Mouse (Mus musculus): ENCODE results near the gene Olfr869.

Gene Olfr869

DNA sequence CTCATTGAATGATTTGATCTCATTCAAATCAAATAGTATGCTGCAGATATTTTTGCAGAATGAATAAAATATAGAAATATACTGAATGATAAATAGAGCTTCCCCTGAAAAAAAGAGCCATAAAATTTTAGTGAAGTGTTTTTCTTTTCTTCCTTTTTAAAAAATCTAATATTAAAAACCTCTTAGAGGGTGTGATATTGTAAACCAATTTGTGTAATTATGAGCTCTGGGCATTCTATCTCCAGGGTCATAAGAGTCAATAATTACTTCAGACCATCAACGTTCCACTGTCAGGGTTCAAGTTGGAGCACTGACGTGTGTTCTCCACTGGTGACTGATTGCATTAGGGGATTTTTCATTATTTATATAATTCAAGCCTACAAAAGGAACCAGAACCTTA is at the start of gene Olfr869:
Gene Olfr869 (plus strand): TSS at position 301 of the 400 bp plus-strand sequence.
- no peak for DNase-seq (ENCODE audit: low spot score)

DNA sequence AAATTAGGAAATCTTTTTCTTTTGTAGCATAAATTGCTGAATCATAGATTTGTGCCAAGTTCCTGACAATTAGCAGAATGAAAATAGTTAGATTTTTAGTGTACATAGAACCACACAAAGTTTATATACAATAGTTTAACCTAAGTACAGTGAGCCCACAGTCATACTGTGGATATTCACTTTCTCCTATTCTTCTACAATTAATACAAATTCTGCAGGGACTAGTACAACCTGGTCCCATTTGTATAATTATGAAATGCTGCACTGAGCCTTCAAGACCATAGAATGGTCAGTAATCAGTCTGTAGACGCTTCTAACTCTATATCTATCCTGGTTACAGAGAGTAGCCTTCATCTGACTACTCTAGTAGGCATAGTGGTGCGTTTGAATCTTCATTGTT is 30.5 kb upstream of the Olfr869 start, which contains the start of gene Olfr868:
Gene Olfr868 (plus strand): TSS at position 301 of the 400 bp plus-strand sequence.
- DNase-seq (ENCODE audit: low spot score), result no peak

- DNase-seq (ENCODE audit: low spot score), result no peak
These were observed 20.9 kb downstream of the Olfr869 start for GRCm38 (mm10) chr9:20149706-20150105.

DNA sequence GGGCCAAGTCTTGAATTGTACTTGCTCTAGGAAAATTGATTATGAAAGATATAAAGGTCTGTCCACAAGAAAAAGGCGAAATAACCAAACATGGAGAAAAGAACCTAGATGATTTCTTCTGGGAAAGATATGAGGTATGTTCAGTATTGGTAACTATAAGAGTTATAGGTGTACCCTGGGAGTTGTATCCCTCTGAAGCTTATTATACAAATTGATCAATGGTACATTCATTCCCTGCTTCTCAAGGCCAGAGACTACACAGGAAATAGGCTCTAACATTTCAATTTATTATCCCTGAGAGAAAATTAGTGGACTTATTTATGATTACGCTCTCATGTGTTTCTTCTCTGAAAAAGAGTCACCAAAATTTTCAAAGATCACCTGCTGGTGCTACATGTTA is 45.1 kb downstream of the Olfr869 start, which contains the start of gene Olfr870:
Gene Olfr870 (minus strand): TSS at position 101 of the 400 bp plus-strand sequence.
- DNase-seq (ENCODE audit: low spot score), result no peak

DNA sequence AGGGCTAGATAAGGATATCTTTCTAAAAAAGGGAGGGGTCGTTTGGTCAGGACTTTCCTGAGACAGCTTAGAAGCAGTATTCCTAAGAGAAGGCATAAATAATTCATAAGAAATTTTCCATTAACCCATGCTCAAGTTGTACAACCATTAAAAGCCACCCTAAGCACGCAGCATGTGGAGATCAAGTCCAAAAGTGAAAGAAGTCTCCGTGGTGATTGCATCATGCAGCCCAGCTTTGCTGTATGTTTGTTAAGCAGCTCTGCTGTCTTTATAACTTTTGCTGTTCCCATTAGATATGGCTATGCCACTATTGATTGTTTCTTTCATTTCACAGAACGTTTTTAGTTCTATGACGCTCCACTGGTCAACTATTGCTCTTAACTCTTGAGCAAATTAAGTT is 50.7 kb downstream of the Olfr869 start:
- no peak for DNase-seq (ENCODE audit: low spot score)

Measured in ovary, postnatal 36 days (tissue).